Mouse (Mus musculus) testis, adult 10 weeks (tissue): ENCODE results near the gene Zfp628. TPM values are rescaled to one million over a fixed set of nuclear protein-coding genes. Genes with fewer than 3 reads are reported as not detected.

Experiments
- polyA plus RNA-seq: library from polyadenylated mRNA; stranded (reverse); fragments of 350-450 nt; fragmentation: Illumina TruSeq; extraction: RNeasy Lipid Tissue Mini Kit (QIAGEN cat#74804); gene quantifications from one replicate; pipeline ENCODE4 v1.2.3, GENCODE M21; 2014; ENCODE audit warnings: low read depth, low replicate concordance

Zfp628 gene
- polyA plus RNA-seq: not detected

GRCm38 (mm10) chr7:4915007-4915665, at the start of gene Zfp628:
Zfp628 (plus strand) TSS chr7:4915217.

GRCm38 (mm10) chr7:4870133-4870532, 44.9 kb upstream of the Zfp628 start, which contains the start of gene Isoc2b:
Isoc2b (minus strand) TSS chr7:4870258.

GRCm38 (mm10) chr7:4876753-4877221, 38.2 kb upstream of the Zfp628 start, which contains the start of gene Isoc2a:
Isoc2a (plus strand) TSS chr7:4877153.

GRCm38 (mm10) chr7:4906466-4906950, 8.5 kb upstream of the Zfp628 start, which contains the start of gene Gm36210:
Gm36210 (minus strand) TSS chr7:4906516.

GRCm38 (mm10) chr7:4921824-4922482, 6.9 kb downstream of the Zfp628 start, which contains the start of gene Nat14:
Nat14 (plus strand) TSS chr7:4922028.

DNA sequence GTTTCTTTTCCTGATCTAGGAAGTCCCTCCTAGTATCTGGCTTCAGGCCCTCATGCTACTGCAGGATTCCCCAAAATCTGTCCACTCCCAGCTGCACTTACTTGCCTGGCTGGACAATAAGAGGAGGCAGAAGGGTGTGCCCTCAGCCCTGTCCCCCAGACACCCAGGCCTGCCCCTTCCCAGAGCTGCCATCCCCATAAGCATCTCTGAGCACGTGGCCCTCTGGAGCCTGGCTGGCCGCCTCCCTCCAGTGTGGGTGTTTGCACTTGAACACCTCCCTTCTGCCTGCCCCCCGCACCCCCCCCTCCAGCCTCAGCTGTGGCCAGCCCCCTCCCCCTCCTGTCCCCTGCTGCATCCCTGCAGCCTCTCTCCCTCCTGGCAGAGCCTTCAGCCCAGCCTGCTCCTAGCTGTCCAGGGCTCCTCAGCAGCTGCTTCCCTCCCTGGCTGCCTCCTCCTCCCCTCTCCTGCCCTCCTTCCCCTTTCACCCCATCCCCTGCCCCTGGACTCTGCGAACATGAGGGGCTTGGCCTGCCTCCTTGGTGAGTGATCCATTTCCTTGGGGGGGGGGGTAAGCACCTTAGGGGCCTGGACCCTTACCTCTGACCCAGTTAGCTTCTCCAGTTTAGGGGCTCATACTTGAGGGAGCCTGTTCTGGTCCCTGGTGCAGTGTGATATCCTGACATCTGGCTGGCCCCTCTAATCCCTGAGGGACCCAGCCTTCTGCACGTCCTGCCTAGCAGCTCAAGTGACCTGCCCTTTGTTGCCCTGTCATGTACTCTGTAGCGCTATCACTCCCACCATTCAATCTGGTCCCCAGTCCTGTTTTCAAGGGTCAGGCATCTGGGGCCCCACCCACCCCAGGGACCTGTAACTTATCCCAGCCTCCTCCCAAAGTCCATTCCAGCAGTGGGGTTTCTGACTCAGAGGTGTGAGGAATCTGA, 10.7 kb downstream of the Zfp628 start, which contains the start of gene Ssc5d:
Ssc5d (plus strand) TSS at position 345 of the 941 bp plus-strand sequence.

GRCm38 (mm10) chr7:4964272-4964671, 49.3 kb downstream of the Zfp628 start, which contains the start of gene Sbk2:
Sbk2 (minus strand) TSS chr7:4964406.

DNA sequence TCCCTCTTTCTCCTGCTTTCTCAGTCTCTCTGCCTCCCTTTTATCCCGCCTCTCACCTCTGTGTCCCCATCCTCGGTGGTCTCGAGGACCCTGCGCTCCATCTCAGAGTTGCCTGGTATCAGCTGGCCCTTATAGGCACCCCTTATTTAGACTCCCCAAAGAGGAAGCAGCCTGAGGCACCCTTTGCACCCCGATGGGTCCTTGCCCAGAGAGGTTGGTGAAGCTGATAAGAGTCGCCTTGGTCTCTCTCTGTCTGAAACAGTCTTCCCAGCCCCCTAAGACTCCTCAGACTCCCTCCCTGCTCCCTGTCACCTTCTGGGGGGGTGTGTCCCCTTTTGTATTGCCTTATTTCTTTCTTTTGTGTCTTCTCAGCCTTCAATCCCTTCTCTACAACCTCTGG, 56.1 kb downstream of the Zfp628 start, which contains the start of gene Sbk3:
Sbk3 (minus strand) TSS at position 101 of the 400 bp plus-strand sequence.

Other genes starting within 250 kb of the Zfp628 start
- gene Hspbp1, start 230.1 kb upstream of the Zfp628 start, polyA plus RNA-seq: 1.2 TPM
- 3.7 TPM for gene Brsk1, start 224.6 kb upstream of the Zfp628 start, polyA plus RNA-seq
- gene Tmem150b, start 190.0 kb upstream of the Zfp628 start, polyA plus RNA-seq: not detected
- 0.18 TPM for gene Kmt5c, start 175.1 kb upstream of the Zfp628 start, polyA plus RNA-seq
- 13.6 TPM for gene Cox6b2, start 162.1 kb upstream of the Zfp628 start, polyA plus RNA-seq
- 175 TPM for gene Fam71e2, start 143.9 kb upstream of the Zfp628 start, polyA plus RNA-seq
- 1.5 TPM for gene Il11, start 132.4 kb upstream of the Zfp628 start, polyA plus RNA-seq
- gene Tmem190, start 132.3 kb upstream of the Zfp628 start, polyA plus RNA-seq: 21.8 TPM
- gene Tmem238, start 125.6 kb upstream of the Zfp628 start, polyA plus RNA-seq: not detected
- 9.0 TPM for gene Rpl28, start 122.3 kb upstream of the Zfp628 start, polyA plus RNA-seq
- gene Ube2s, start 102.6 kb upstream of the Zfp628 start, polyA plus RNA-seq: 58.0 TPM
- gene Shisa7, start 70.5 kb upstream of the Zfp628 start, polyA plus RNA-seq: 3.5 TPM
- 1.2 TPM for gene Isoc2b, start 45.0 kb upstream of the Zfp628 start, polyA plus RNA-seq
- gene Isoc2a, start 38.1 kb upstream of the Zfp628 start, polyA plus RNA-seq: 1.8 TPM
- gene Gm36210, start 8.7 kb upstream of the Zfp628 start, polyA plus RNA-seq: not detected
- 0.67 TPM for gene Nat14, start 6.8 kb downstream of the Zfp628 start, polyA plus RNA-seq
- gene Ssc5d, start 10.6 kb downstream of the Zfp628 start, polyA plus RNA-seq: not detected
- gene Sbk2, start 49.2 kb downstream of the Zfp628 start, polyA plus RNA-seq: not detected
- gene Sbk3, start 56.0 kb downstream of the Zfp628 start, polyA plus RNA-seq: 0.20 TPM
- 3.8 TPM for gene Zfp579, start 80.9 kb downstream of the Zfp628 start, polyA plus RNA-seq
- not detected for gene Zfp524, start 99.2 kb downstream of the Zfp628 start, polyA plus RNA-seq
- gene Fiz1, start 99.5 kb downstream of the Zfp628 start, polyA plus RNA-seq: 21.5 TPM
- not detected for gene Gm44973, start 100.3 kb downstream of the Zfp628 start, polyA plus RNA-seq
- 4.3 TPM for gene Zfp865, start 105.2 kb downstream of the Zfp628 start, polyA plus RNA-seq
- 1.6 TPM for gene Ccdc106, start 105.3 kb downstream of the Zfp628 start, polyA plus RNA-seq
- gene 4632433K11Rik, start 118.9 kb downstream of the Zfp628 start, polyA plus RNA-seq: 0.83 TPM
- 3.4 TPM for gene Zfp784, start 123.2 kb downstream of the Zfp628 start, polyA plus RNA-seq
- gene Zfp580, start 136.3 kb downstream of the Zfp628 start, polyA plus RNA-seq: 0.32 TPM
- 8.7 TPM for gene U2af2, start 146.9 kb downstream of the Zfp628 start, polyA plus RNA-seq
- gene Epn1, start 165.0 kb downstream of the Zfp628 start, polyA plus RNA-seq: 2.7 TPM
- 0.20 TPM for gene Rfpl4, start 201.7 kb downstream of the Zfp628 start, polyA plus RNA-seq
- 159 TPM for gene Rasl2-9, start 210.7 kb downstream of the Zfp628 start, polyA plus RNA-seq
- 0.01 TPM for gene Vmn1r55, start 234.5 kb downstream of the Zfp628 start, polyA plus RNA-seq